Mouse (Mus musculus) thymus, postnatal 4 days (tissue): ENCODE results near the gene Slfn8.
A peak's percentile ranks its signal among the peaks of the same experiment; 100 is the strongest.
"Not testable (repeated sequence)": the region's sequence is repeated elsewhere in the genome, so short reads cannot be mapped to it uniquely, and the experiment has no call there.

Source experiments
- DNase-seq: peaks from one replicate; pipeline ENCODE4 v3.0.0; 2021

Slfn8 gene

DNA sequence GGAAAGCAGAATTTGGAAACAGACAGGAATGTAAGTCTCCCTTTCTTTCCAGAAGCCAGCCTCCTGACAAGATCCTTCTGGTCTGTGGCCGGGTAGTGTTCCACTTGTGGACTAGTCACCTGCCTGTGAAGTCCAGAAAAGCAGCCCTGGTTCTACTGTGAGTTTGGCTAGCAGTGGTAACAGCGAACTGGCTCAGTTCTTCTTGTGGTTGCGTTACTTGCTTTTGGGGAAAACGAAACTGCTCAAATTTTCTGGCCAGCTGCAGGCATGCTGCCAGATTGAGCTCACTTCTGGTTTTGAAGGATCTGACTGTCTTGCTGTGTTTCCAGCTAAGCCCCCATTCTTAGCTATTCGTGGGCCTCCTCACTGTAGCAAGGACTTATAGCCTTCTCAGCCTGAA, at the start of gene Slfn8:
Gene Slfn8 (minus strand): TSS at position 190 of the 400 bp plus-strand sequence.
- DNase-seq: peak; percentile 51

DNA sequence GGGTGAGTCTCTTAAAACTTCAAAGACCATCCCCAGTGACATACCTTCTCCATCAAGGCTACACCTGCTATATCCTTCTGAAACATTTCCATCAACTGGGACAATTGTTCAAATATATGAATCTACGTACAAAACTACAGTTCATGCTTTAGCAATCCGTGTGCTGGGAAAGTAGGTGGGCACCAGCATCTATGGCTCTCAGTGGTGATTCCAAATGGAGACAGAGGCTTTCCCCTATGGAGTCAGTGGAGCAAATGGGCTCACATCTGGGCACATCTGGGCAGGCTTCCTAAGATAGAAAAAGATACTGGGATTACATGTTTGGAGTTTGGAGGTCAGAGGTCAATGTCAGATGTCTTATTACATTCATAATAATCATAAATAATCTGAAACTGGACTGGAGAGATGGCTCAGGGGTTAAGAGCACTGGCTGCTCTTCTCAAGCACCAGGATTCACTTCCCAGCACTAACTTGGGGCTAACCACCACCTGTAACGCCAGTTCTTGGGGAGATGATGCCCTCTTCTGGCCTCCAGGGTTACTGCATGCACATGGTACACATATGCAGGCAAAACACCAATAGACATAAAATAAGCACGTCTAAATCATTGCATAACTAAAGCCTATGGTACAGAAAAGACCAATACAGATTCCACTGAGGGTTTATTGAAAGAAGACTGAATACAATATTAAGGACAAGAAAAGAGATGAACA, 47.5 kb upstream of the Slfn8 start:
- DNase-seq: peak; percentile 61

- peak; percentile 65 for DNase-seq
These were observed 46.3 kb upstream of the Slfn8 start for GRCm38 (mm10) chr11:83066640-83067531.

DNA sequence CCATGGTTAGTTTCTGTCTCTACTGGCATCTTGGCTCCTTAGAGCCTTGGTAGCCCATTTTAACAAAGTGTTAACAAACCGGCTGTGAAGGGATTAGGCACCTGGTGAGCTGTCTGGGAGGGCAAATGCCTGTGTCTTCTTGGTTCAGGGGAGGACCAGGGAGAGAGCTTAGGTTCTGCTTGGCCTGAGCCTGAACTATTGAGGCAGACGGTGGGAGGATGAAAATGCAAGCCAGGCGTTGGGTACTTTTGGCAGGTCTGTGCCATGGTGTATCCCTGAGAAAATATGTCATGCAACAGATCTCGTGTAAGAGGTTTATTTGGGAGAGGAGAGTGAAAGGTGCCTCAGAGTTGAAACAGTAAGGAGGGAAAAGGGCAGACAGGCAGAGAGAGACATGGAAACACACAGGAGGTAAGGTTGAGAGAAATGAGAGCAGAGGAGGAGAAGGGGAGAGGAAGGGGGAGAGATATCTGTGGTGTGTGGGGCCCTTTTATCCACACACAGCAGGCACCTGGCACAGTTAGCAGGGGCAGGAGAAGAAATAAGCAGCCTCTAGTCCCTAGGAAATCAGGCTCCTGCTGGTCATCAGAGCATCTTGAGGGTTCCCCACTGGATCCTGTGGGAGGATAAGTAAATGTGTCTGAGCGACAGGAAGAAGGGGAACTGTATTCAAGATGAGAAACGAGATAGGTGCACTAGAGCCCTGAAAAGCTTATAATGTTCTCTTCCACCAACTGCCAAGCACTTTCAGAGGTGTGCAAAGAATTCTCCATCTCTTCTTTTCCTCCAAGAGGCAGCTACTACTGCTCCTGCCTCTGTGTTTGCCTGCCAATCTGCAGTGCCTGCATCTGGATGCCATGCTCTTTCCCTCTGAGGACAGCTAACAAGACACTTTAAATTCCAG, 45.1 kb upstream of the Slfn8 start:
- peak; percentile 60 for DNase-seq

DNA sequence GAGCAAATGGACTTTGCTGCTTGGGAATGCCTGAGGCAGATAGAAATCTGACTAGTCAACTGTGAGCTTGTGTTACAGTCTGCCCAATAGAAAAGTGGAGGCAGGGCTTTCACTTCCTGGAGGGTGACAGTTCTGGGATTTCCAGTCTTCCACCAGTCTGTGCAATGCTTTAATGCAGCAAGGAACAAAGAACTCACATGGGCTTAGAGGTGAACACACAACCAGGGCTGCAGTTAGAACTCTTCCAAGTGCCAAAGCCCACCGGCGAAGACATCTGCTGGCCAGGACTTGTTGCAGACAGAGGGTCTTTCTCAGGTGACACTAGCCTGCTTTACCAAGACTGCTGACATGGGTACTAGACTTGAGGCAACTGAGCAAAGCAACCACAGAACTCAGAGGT, 44.3 kb upstream of the Slfn8 start, which contains the start of gene Slfn2:
Gene Slfn2 (plus strand): TSS at position 167 of the 400 bp plus-strand sequence.
- peak; percentile 59 for DNase-seq

DNA sequence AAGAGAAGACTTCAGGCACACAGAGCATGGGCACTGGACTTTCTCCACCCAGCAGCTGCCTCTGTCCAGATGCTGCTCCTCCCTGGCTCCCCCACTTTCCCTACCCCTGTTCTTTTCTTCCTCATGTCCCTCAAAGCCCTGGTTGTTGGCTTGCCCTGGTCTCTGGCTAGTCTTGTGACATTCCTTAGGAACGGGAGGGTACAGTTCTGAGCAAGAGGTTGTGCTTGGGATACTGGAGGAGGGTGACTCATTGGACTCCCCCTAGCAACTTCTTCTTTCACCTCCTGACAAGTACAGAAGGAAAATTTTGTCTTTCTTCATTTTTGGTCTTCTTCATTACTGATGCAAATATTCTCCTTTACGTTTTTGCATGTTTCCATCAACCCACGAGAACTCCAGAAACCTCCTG, 43.3 kb upstream of the Slfn8 start:
- peak; percentile 17 for DNase-seq

GRCm38 (mm10) chr11:83063126-83063525, 42.5 kb upstream of the Slfn8 start:
- DNase-seq: no peak

DNA sequence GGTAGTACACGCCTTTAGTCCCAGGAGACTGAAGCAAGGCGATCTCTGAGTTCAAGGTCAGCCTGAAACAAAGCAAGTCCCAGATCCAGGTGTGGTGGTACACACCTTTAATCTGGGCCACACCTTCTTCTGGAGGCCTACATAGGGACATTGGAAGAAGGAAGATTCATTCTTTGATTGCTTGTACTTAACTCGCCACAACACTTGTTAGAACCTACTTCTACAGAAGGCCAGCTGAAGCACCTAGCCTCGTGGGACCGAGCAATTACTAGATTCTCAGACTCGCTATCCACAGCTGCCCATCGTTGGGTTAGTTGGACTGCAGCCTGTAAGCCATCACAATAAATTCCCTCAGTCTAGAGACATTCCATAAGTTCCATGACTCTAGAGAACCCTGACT, 41.2 kb upstream of the Slfn8 start:
- no peak for DNase-seq

DNA sequence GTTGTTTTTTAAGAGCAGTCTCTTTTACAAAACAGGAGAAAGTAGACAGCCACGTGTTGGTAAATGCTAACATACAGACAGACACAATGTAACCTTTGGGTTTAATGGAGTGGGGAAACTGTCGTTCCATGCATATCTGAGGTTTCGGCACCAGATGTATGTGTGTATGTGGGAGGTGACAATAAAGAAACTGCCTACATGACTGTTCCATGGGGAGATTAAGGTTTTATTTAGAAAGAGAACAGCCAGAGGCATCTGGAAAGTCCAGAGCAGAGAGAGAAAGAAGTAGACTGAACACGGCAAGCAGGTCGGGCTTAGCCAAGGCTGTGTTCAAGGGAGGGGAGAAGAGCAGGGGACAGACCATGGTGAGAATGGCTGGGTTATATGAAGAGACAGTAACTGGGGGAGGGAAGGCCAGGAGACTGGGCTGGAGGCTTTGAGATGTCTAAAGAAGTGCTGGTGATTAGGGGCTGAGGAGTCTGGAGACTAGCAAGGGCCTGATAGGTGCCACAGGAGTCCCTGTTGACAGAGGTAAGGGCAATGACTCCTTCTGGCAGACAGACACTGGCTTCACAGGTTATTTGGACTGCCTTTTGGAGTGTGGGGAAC, 39.9 kb upstream of the Slfn8 start:
- DNase-seq: no peak

GRCm38 (mm10) chr11:83057863-83058262, 37.3 kb upstream of the Slfn8 start:
- peak; percentile 86 for DNase-seq

DNA sequence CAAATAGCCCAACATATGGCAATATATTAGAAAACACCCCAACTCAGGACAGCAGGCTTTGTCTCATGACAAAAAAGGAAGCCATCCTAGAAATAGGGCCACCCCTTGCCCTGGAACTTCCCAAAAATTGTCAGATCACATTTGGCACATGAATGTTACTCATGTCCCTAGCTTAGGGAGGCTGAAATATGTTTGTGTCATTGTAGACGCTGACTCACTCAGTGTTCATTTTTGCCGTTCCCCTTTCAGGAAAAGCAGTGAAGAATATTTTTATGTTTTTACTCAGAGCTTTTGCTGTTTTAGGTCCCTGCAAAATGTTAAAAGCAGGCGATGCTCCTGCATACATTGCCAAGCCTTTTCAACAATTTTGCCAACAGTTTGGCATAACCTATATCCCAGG, 25.0 kb upstream of the Slfn8 start:
- DNase-seq: no peak

- no peak for DNase-seq
These were observed 23.3 kb upstream of the Slfn8 start for GRCm38 (mm10) chr11:83043891-83044290.

DNA sequence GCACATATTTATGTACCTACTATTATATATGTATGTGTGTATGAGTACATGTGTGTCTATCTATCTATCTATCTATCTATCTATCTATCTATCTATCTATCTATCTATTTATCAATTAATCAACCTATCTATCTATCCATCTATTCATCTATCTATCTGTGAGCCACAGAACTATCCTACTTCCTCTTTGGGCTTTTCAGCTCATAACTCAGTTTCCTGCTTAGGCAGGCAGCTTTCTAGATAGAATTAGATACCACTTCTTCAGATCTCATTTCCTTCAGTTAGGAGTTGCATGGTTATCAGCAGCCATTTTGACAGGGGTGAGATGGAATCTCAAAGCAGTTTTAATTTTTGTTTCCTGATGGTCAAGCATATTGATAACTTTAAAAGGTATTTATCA, 20.4 kb upstream of the Slfn8 start:
- no peak for DNase-seq

- peak; percentile 57 for DNase-seq
These were observed 19.7 kb upstream of the Slfn8 start for GRCm38 (mm10) chr11:83040325-83040724.

DNA sequence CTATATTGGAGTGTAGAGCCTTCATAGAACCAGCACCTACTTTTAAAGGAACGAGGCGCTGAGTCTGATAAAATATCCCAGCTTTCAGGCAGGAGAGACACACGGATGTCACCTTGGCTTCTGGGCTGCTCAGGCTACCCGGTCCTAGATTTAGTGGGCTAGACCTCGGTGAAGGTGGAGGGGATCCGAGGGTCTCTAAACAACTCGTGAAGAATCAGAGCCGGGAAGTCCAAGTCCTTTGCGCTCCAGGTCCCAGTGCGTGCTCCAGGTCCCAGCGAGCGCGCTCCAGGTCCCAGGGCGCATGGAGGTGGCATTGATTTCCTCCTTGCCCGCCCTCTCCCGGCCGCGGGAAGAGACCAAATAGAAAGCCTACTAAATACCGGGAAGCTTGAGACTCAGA, 19.2 kb upstream of the Slfn8 start:
- peak; percentile 46 for DNase-seq

DNA sequence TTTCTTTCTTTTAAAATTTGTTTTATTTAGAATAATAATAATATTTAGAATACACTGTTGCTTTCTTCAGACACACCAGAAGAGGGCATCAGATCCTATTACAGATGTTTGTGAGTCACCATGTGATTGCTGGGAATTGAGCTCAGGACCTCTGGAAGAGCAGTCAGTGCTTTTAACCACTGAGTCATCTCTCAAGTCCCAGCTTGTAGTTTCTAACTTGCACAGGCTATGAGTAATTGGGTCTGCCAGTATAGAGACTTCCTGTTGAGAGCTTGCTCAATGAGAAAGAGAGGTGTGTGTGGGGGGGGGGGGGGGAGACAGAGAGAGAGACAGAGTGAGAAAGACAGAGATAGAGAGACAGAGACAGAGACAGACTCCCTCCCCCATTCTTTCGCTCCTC, 18.5 kb upstream of the Slfn8 start:
- no peak for DNase-seq

DNA sequence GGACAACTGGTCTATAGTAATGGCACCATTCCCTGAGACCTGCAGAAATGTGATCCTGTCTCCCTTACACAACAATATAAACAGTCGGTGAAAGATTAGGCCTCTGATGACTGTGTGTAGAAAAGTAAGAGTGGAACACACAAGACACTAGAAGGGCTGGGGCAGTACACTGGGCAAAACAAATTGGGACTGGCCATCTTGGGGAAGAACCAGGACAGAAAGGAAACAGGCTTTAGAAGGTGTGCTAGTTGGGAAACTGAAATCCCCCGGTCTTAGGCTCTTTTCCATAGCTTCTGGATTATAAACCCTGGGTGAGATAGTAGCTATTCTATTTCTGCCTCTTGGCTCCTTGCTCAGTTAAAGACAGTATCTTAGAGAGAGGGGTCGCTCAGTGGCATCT, 18.1 kb upstream of the Slfn8 start:
- not testable (repeated sequence) for DNase-seq

DNA sequence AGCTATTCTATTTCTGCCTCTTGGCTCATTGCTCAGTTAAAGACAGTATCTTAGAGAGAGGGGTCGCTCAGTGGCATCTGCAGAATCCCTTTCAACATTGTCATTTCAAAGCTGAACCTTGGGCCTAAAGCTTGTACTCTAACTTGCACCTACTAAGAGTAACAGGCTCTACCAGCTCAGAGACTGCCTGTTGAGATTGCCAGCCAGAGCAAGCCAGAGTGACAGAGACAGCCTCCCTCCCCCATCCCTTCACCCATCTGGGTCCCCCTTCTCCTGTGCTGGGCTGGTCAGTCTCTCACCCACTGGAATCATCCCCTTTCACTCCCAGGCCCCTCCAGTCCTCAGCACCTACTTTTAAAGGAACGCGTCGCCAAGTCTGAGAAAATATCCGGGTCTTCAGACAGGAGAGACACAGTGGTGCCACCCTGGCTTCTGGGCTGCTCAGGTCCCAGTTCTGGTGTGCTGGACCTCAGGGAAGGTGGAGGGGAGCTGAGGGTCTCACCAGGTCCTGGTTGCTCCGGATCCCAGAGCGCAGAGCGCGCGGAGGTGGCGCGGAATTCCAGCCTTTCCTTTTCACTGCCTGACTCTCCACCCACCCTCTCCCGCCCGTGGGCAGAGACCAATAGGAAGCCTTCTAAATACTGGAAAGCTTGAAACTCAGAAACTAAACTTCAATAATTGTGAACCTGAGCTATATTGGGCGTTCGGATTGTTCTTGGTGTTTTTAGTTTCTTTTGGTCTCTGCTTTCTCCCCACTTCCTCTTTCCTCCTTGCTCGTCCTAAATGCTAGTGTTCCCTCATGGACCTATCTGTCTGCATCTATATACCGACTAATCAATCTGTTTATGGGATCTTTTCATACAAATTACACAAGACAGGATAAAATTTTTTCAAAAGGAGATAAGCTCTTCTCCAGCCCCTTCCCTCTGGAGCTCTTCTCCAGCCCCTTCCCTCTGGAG, 770 bp downstream of the Slfn8 start:
- peak; percentile 30 for DNase-seq

- DNase-seq: no peak
These were observed 4.5 kb downstream of the Slfn8 start for GRCm38 (mm10) chr11:83016093-83016492.

DNA sequence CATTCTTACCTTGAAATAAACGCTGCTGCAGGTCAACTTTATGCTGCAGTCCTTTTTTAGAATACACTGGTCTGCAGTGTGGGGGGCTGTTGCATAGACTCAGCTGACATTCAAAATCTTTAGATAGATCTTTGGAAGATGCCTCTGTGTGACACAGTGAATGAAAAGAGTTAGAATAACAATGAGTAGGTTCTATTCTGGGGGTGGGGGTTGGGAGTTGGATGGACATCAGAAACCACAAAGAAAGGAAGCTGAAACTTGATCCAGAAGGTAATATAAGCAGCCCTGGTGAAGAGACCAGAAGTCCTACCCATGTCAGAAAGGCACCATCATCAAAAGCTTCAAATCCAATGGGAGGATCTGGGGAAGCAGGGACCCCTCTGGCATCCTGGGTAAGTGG, 7.3 kb downstream of the Slfn8 start:
- no peak for DNase-seq

DNA sequence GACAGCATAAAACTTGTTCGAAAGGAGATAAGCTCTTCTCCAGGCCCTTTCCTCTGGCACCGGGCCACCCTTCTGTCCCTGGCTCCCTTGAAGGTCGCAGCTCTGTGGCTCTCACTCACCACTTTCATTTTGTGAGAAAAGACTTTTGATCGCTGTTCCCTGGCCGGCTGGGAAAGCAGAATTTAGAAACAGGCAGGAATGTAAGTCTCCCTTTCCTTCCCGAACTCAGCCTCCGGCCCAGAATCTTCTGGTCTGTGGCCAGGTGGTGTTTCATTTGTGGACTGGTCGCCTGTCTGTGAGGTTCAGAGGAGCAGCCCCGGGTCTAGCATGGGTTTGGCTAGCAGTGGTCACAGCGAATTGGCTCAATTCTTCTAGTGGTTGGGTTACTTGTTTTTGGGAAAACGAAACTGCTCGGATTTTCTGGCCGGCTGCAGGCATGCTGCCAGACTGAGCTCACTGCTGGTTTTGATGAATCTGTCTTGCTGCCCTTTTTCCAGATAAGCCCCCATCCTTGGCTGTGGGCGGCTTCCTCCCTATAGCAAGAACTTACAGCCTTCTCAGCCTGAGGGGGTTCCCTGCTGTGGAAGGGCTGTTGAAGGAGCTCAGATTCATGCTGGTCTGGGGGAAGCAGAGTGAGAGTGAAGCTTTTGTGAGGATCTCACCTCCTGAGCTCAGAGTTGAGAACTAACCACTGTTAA, 29.0 kb downstream of the Slfn8 start, which contains the start of gene Slfn9:
Gene Slfn9 (minus strand): TSS at position 362 of the 698 bp plus-strand sequence.
- peak; percentile 51 for DNase-seq
